Mouse (Mus musculus): ENCODE data around the gene Hexa. TPM values are rescaled to one million over a fixed set of nuclear protein-coding genes. Genes with fewer than 3 reads are reported as not detected.

Gene Hexa
- polyA plus RNA-seq, 1 experiment from 2014 or later = 62.4 TPM

DNA sequence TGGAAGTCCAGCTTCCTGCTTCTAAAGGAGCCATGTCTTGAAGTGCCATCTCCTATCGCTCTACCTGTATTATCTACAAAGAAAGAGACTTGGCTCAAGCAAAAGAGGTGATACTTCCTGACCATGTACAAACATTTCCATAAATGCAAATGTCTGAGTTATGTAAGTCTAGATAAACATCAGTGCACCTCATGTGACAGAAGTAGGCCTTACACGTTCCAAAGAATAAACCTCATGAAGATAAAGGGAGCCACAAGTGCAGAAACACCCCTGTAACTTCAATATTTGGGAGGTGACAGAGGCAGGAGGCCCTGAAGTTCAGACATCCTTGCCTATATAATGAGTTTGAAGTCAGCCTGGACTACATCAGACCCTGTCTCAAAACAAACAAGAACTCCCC lies 32.5 kb downstream of the Hexa start:
- 78% methylated on average over 2 of the region's 2 CpGs for WGBS
- H3K36me3 ChIP-seq (ENCODE audit: control insufficient read depth, insufficient read depth, low read length) = no peaks in the 10 kb centered on the region

DNA sequence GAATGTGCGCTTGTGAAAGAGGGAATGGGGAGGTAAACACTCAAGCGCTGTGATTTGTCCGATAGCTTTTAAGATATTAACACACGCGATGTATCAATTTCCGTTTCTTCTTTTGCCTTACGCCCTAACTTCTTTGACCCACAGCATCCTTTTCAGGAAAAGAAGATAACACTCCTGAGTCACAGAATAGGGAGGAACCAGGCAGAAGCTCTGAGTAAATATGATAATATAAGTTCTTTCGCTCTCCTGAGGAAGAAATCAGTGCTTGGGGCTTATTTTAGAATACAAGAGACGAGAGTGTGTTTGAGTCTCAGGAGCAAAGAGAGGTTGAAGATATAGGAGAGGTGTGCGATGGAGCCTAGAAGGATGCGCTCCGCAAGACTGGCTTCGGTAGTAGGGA lies 38.1 kb downstream of the Hexa start:
- 14% methylated on average over 13 of the region's 13 CpGs for WGBS

More for the DNA sequence above, 32.5 kb downstream of the Hexa start:
- ATAC-seq = no peak
- Histone ChIP-seq H3K4me1 (ENCODE audit: control insufficient read depth, insufficient read depth, low read length) (peaks cover 3% of the 10 kb centered on the region; the same call in 1 of the 2 replicates), H3K27me3 (ENCODE audit: control insufficient read depth, insufficient read depth, low read depth, low read length) (peaks cover 3% of the 10 kb centered on the region; the same call in 1 of the 2 replicates), H3K9ac (ENCODE audit: low read depth, low read length) (no peak overlapping the region), H3K4me3 (ENCODE audit: low read depth, low read length) (no peak overlapping the region), H3K9me3 (replicated peaks; ENCODE audit: control insufficient read depth, low read length, poor library complexity, severe bottlenecking) (no peaks in the 10 kb centered on the region), H3K27ac (ENCODE audit: low read length) (no peak overlapping the region), H3K4me2 (ENCODE audit: low read length) (no peak overlapping the region)

DNA sequence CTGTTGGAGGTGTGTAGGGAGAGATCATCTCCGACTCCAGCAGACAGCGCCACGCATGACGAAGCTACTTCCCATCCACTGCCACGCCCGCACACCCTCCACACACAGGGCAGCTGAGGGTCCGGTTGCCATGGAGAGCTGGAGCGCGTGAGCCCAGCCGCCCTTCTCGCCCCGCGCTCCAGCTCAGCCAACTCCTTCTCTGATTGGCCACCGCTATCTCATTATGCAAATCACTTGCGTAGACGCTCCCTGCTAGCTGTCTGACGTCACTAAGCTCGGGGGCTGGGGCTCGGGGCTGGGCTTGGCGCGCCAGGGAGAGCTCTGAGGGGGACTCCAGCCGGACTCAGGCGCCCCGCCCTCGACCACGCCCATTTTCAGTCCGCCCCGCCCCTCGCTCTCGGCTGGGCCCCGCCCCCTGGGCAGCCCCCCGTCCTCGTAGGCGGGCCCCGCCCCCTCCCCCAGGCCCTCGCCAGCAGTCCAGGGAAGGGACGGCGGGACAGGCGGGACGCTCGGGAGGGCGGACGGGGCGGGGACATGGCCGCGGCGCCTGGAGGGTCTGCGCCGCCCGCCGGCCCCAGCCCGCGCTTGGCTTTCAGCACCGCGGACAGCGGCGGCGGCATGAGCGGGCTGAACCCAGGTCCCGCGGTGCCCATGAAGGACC lies 38.6 kb downstream of the Hexa start, which contains the start of gene Celf6:
Gene Celf6 (plus strand): TSS at position 74 of the 661 bp plus-strand sequence.
- Histone ChIP-seq H3K27me3 (ENCODE audit: control insufficient read depth, insufficient read depth, low read depth, low read length) (peaks cover 3% of the 10 kb centered on the region; the same call in 1 of the 2 replicates), H3K4me1 (ENCODE audit: control insufficient read depth, insufficient read depth, low read length) (peaks cover 15% of the 10 kb centered on the region), H3K27ac (ENCODE audit: low read length) (peak within 1 kb of the TSS; percentile 60), H3K36me3 (ENCODE audit: control insufficient read depth, insufficient read depth, low read length) (no peaks in the 10 kb centered on the region), H3K4me3 (ENCODE audit: low read depth, low read length) (peak within 1 kb of the TSS; percentile 57), H3K4me2 (ENCODE audit: low read length) (peak within 1 kb of the TSS; percentile 57), H3K9me3 (replicated peaks; ENCODE audit: control insufficient read depth, low read length, poor library complexity, severe bottlenecking) (no peaks in the 10 kb centered on the region), H3K9ac (ENCODE audit: low read depth, low read length) (peak within 1 kb of the TSS; percentile 74)
- under 1% methylated on average over 54 of the region's 61 CpGs for WGBS
- peak; percentile 98 for ATAC-seq

More for the DNA sequence above, 38.1 kb downstream of the Hexa start:
- ATAC-seq = no peak
- peak overlapping the region; percentile 57 for H3K4me3 ChIP-seq (ENCODE audit: low read depth, low read length)
- H3K36me3 ChIP-seq (ENCODE audit: control insufficient read depth, insufficient read depth, low read length) = no peaks in the 10 kb centered on the region
- peaks cover 3% of the 10 kb centered on the region; the same call in 1 of the 2 replicates for H3K27me3 ChIP-seq (ENCODE audit: control insufficient read depth, insufficient read depth, low read depth, low read length)
- H3K9ac ChIP-seq (ENCODE audit: low read depth, low read length) = peak overlapping the region; percentile 41; the same call in 1 of the 2 replicates
- peaks cover 15% of the 10 kb centered on the region for H3K4me1 ChIP-seq (ENCODE audit: control insufficient read depth, insufficient read depth, low read length)
- peak overlapping the region; percentile 57 for H3K4me2 ChIP-seq (ENCODE audit: low read length)
- H3K27ac ChIP-seq (ENCODE audit: low read length) = peak overlapping the region; percentile 50
- H3K9me3 ChIP-seq (replicated peaks; ENCODE audit: control insufficient read depth, low read length, poor library complexity, severe bottlenecking) = no peaks in the 10 kb centered on the region

DNA sequence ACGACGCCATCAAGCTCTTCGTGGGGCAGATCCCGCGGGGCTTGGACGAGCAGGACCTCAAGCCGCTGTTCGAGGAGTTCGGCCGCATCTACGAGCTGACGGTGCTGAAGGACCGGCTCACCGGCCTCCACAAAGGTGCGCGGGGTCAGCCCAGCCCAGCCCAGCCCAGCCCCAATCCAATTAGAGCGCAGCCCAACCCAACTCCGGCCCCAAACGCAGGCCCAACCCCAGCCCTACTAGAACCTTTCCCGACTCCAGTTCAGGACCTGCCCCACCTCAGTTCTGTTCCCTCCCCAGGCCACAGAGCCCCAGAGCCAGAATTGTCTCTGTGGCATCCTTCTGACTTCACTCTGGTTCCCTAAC lies 39.1 kb downstream of the Hexa start:
- Histone ChIP-seq H3K36me3 (ENCODE audit: control insufficient read depth, insufficient read depth, low read length) (no peaks in the 10 kb centered on the region), H3K9me3 (replicated peaks; ENCODE audit: control insufficient read depth, low read length, poor library complexity, severe bottlenecking) (no peaks in the 10 kb centered on the region), H3K9ac (ENCODE audit: low read depth, low read length) (peak overlapping the region; percentile 74), H3K4me1 (ENCODE audit: control insufficient read depth, insufficient read depth, low read length) (peaks cover 15% of the 10 kb centered on the region), H3K4me3 (ENCODE audit: low read depth, low read length) (peak overlapping the region; percentile 57), H3K27me3 (ENCODE audit: control insufficient read depth, insufficient read depth, low read depth, low read length) (peaks cover 3% of the 10 kb centered on the region; the same call in 1 of the 2 replicates), H3K27ac (ENCODE audit: low read length) (peak overlapping the region; percentile 60), H3K4me2 (ENCODE audit: low read length) (peak overlapping the region; percentile 57)
- no peak; the same call in 1 of the 2 replicates for ATAC-seq
- WGBS = 1% methylated on average over 18 of the region's 20 CpGs

DNA sequence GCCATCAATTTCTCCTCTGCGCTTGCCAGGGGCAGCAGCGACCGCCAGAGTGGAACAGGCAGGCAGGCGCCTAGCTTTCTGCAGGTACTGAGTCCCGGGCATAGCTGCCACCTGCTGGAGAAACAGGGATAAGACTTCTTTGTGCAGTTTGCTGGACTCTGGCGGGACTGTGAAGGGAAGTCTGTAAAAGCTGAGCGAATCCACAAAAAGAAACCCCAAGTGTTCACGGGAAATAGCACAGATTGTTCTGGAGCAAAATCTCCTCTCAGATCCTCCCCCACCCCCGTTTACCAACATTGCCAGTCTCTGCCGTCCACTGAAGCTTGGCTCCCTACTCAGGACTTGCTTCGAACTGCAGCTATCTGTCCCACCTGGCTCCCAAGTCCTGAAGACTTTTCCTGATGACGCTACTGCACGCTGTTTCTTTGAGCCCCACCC lies 45.5 kb downstream of the Hexa start:
- H3K9ac ChIP-seq (ENCODE audit: low read depth, low read length) = no peak overlapping the region
- no peaks in the 10 kb centered on the region for H3K9me3 ChIP-seq (replicated peaks; ENCODE audit: control insufficient read depth, low read length, poor library complexity, severe bottlenecking)
- H3K4me1 ChIP-seq (ENCODE audit: control insufficient read depth, insufficient read depth, low read length) = peaks cover 22% of the 10 kb centered on the region
- H3K27ac ChIP-seq (ENCODE audit: low read length) = no peak overlapping the region
- WGBS = 6% methylated on average over 13 of the region's 13 CpGs
- H3K4me3 ChIP-seq (ENCODE audit: low read depth, low read length) = no peak overlapping the region
- no peaks in the 10 kb centered on the region for H3K27me3 ChIP-seq (ENCODE audit: control insufficient read depth, insufficient read depth, low read depth, low read length)
- no peak for ATAC-seq
- no peaks in the 10 kb centered on the region for H3K36me3 ChIP-seq (ENCODE audit: control insufficient read depth, insufficient read depth, low read length)
- H3K4me2 ChIP-seq (ENCODE audit: low read length) = peak overlapping the region; percentile 22

DNA sequence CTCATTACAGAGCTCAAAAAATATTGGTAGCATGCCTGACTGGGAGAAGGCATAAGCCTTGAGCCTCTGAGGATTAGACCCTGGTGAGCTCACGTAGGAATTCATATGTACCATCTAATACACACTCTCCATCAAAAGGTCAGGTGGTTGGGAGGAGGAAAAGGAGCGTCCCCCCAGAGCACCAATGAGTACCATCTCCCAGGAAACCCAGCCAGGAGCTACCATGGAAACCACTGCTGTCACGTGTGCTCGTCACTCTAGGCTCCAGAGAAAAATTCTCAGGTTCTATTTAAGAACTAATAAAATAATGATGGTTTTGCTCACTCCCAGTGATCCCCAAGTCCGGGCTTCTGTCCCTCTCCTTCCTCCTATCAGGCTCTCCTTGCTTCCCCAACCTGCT lies 48.9 kb downstream of the Hexa start:
- H3K27ac ChIP-seq (ENCODE audit: low read length) = peak overlapping the region; percentile 82
- 21% methylated on average over 5 of the region's 5 CpGs for whole genome bisulfite sequencing
- ATAC-seq = peak; percentile 77
- peak overlapping the region; percentile 67 for H3K4me2 ChIP-seq (ENCODE audit: low read length)
- peaks cover 30% of the 10 kb centered on the region for H3K4me1 ChIP-seq (ENCODE audit: control insufficient read depth, insufficient read depth, low read length)
- peaks cover 7% of the 10 kb centered on the region; the same call in 1 of the 2 replicates for H3K36me3 ChIP-seq (ENCODE audit: control insufficient read depth, insufficient read depth, low read length)
- no peaks in the 10 kb centered on the region for H3K27me3 ChIP-seq (ENCODE audit: control insufficient read depth, insufficient read depth, low read depth, low read length)
- H3K4me3 ChIP-seq (ENCODE audit: low read depth, low read length) = no peak overlapping the region
- H3K9me3 ChIP-seq (replicated peaks; ENCODE audit: control insufficient read depth, low read length, poor library complexity, severe bottlenecking) = no peaks in the 10 kb centered on the region
- H3K9ac ChIP-seq (ENCODE audit: low read depth, low read length) = no peak overlapping the region

DNA sequence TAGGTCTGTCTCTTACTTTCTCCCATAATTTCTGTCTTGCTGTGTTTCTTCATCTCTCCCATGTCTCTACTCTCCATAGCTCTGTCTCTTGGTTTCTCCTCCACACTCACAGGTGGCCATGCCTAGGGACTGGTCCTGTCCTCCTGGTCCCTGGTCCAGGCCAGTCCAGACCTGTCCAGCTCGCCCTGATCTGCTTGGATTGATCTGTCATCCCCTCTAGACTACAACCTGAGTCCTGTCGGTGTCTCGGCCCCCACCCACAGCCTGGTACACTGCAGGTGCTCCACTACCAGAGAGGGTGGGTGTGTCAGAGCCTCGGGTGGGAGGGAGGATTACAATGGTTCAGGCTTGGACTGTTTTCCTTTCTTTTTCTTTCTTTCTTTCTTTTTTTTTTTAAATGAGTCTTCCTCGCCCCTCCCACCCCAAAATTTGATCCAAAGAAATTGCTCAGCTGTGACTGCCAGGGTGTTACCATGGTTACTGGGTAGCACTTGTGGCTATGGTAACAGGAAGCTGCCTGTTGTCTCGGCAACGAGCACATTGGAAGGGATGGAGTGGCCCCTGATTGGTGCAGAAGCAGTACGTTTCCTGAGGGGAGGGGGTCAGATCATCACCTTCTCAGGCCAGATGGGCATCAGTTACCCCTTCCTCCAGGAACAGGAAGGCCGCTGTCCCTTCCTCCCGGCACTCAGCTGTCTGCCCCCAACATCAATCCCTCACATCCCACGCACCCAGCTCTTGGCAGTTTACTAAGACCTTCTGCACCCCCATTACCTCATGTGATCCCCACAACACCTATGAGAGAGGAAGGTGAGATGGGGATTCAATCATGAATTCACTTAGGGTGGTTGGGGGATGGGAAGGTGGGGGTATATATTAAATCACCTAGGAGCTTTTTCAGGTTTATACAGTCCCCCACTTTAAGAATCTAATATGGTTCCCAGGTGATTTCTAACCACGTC lies 49.7 kb downstream of the Hexa start:
- Histone ChIP-seq H3K27me3 (ENCODE audit: control insufficient read depth, insufficient read depth, low read depth, low read length) (no peaks in the 10 kb centered on the region), H3K4me1 (ENCODE audit: control insufficient read depth, insufficient read depth, low read length) (peaks cover 30% of the 10 kb centered on the region), H3K9me3 (replicated peaks; ENCODE audit: control insufficient read depth, low read length, poor library complexity, severe bottlenecking) (no peaks in the 10 kb centered on the region), H3K4me2 (ENCODE audit: low read length) (peak overlapping the region; percentile 67), H3K27ac (ENCODE audit: low read length) (peak overlapping the region; percentile 82), H3K4me3 (ENCODE audit: low read depth, low read length) (peak overlapping the region; percentile 34), H3K9ac (ENCODE audit: low read depth, low read length) (peak overlapping the region; percentile 40; the same call in 1 of the 2 replicates), H3K36me3 (ENCODE audit: control insufficient read depth, insufficient read depth, low read length) (peaks cover 7% of the 10 kb centered on the region; the same call in 1 of the 2 replicates)
- 12% methylated on average over 12 of the region's 12 CpGs for WGBS
- peak; percentile 92 for ATAC-seq

DNA sequence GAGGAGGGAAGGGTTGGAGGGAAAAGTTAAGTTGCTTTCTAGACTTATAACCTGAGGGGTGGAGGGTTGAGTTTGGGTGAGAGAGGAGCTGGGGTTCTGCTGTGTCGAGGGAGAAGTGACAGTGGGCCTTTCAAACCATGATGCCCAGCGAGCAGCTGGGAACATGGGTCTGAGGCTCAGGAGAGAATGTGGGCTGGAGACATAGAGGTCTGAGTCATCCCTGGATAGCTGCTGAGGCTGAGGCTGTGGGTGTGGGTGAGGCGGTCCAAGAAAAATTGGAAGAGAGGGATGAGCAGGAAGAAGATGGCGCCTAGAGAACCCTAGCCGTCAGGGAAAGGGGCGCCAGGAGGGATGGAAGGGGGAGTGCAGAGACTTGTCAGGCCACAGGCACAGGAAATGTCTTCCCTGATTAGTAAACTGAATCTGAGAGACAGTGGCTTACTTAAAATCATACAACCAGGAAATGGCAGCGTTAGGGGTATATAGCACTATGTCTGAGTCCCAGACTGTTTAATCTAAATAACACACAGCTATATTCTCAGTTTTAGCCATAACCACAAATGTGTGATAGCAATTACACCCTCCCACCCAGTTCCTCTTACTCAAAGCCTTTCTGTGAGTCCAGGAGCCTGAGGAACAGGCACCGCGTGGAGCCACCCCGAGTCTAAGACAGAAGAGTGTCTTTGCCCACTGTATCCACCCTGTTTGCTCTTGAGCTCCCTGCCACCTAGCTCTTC lies 50.5 kb downstream of the Hexa start:
- no peaks in the 10 kb centered on the region for H3K27me3 ChIP-seq (ENCODE audit: control insufficient read depth, insufficient read depth, low read depth, low read length)
- H3K36me3 ChIP-seq (ENCODE audit: control insufficient read depth, insufficient read depth, low read length) = peaks cover 7% of the 10 kb centered on the region; the same call in 1 of the 2 replicates
- no peaks in the 10 kb centered on the region for H3K9me3 ChIP-seq (replicated peaks; ENCODE audit: control insufficient read depth, low read length, poor library complexity, severe bottlenecking)
- peak overlapping the region; percentile 82 for H3K27ac ChIP-seq (ENCODE audit: low read length)
- no peak overlapping the region for H3K9ac ChIP-seq (ENCODE audit: low read depth, low read length)
- peak overlapping the region; percentile 67 for H3K4me2 ChIP-seq (ENCODE audit: low read length)
- peak overlapping the region; percentile 34 for H3K4me3 ChIP-seq (ENCODE audit: low read depth, low read length)
- peaks cover 30% of the 10 kb centered on the region for H3K4me1 ChIP-seq (ENCODE audit: control insufficient read depth, insufficient read depth, low read length)
- WGBS = 83% methylated on average over 10 of the region's 10 CpGs
- no peak for ATAC-seq
